Comparison of ENCODE assay signal across 15 mouse cellular contexts in the genomic region with DNA sequence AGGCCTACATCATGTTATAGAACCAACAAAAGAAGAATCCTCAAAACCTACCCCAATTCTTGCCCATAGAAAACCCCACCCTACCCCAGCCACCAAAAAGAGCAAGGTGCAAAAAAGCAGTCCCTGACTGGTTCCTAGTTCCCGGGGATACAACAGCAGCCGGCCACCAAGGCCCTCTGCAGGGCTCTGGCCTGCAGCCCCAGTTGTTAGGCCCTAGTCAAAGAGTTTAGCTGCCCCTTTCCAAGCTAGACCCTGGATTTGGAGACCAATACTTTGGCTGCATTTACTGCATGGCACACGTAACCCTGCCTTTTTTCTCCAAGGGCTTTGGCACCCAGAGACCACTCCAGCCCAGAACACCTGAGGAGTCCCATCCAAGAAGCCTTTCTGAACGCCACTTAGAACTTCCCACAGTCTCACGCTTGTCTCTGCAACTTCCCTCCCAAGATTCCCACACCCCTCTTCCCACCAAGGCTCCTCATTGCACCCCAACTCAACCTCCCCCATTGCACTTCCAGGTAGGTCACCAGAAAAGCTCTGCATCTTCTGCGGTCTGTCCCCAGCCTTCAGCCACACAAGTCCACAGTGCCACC. TPM values are rescaled to one million over a fixed set of nuclear protein-coding genes. Genes with fewer than 3 reads are reported as not detected.
DNase-seq lines count a peak whose midpoint lies in the region; ATAC-seq lines count a peak whose summit lies in the region.
"Had no signal": no experiment of that assay in that cellular context is flagged by ENCODE, and none has a peak within 500 bp of the region (broad histone marks: within the 10 kb centered on the region; RNA-seq: fewer than 3 reads in every experiment).

No protein-coding gene starts in this region.

- ATAC-seq in hindbrain, embryonic 16.5 days, result no peak
- no peak for ATAC-seq in midbrain, embryonic 14.5 days (ENCODE audit: low FRiP score, low TSS enrichment)
- ATAC-seq in megakaryocyte progenitor cell, adult 5-6 weeks (replicated peaks; ENCODE audit: poor library complexity), result no peak
- ATAC-seq: forebrain, embryonic 14.5 days; intestine, postnatal 0 days had no signal

- H3K4me1 ChIP-seq in hindbrain, embryonic 16.5 days (ENCODE audit: control insufficient read depth, insufficient read depth, low read depth, low read length), result peaks cover 10% of the 10 kb centered on the region
- no peaks in the 10 kb centered on the region for H3K4me1 ChIP-seq in midbrain, embryonic 14.5 days (ENCODE audit: control insufficient read depth, insufficient read depth, low read length)

- peaks cover 58% of the 10 kb centered on the region for H3K27me3 ChIP-seq in hindbrain, embryonic 16.5 days (replicated peaks; ENCODE audit: control insufficient read depth, insufficient read depth, low read length)
- H3K27me3 ChIP-seq in midbrain, embryonic 14.5 days (ENCODE audit: control insufficient read depth, insufficient read depth, low read length), result peaks cover 90% of the 10 kb centered on the region

- WGBS in hindbrain, embryonic 16.5 days, result 29% methylated on average over 6 of the region's 6 CpGs
- 21% methylated on average over 6 of the region's 6 CpGs for WGBS in midbrain, embryonic 14.5 days

- H3K36me3 ChIP-seq in hindbrain, embryonic 16.5 days (ENCODE audit: control insufficient read depth, insufficient read depth, low read length), result no peaks in the 10 kb centered on the region
- no peaks in the 10 kb centered on the region for H3K36me3 ChIP-seq in midbrain, embryonic 14.5 days (ENCODE audit: control insufficient read depth, insufficient read depth, low read length)
- H3K36me3 ChIP-seq: embryonic facial prominence, embryonic 13.5 days had no signal

- peak overlapping the region; percentile 46 for H3K4me3 ChIP-seq in hindbrain, embryonic 16.5 days (ENCODE audit: low read length)
- peak overlapping the region; percentile 30 for H3K4me3 ChIP-seq in midbrain, embryonic 14.5 days (replicated peaks; ENCODE audit: low read depth, low read length)

- H3K9me3 ChIP-seq in hindbrain, embryonic 16.5 days (ENCODE audit: control insufficient read depth, low read length), result no peaks in the 10 kb centered on the region
- no peaks in the 10 kb centered on the region for H3K9me3 ChIP-seq in midbrain, embryonic 14.5 days (ENCODE audit: control insufficient read depth, low read length)
- H3K9me3 ChIP-seq: embryonic facial prominence, embryonic 13.5 days had no signal

- H3K27ac ChIP-seq in hindbrain, embryonic 16.5 days (ENCODE audit: low read depth, low read length), result peak overlapping the region; percentile 20; the same call in 1 of the 2 replicates
- H3K27ac ChIP-seq in midbrain, embryonic 14.5 days (replicated peaks; ENCODE audit: low read depth, low read length), result peak overlapping the region; percentile 41; the same call in 1 of the 2 replicates
- H3K27ac ChIP-seq: embryonic facial prominence, embryonic 13.5 days had no signal

- H3K9ac ChIP-seq in hindbrain, embryonic 16.5 days (ENCODE audit: low read depth, low read length), result peak overlapping the region; percentile 41; the same call in 1 of the 2 replicates
- peak overlapping the region; percentile 44; the same call in 1 of the 2 replicates for H3K9ac ChIP-seq in midbrain, embryonic 14.5 days (replicated peaks; ENCODE audit: low read length)

- H3K4me2 ChIP-seq in hindbrain, embryonic 16.5 days (ENCODE audit: low read length), result peak overlapping the region; percentile 31
- peak overlapping the region; percentile 29 for H3K4me2 ChIP-seq in midbrain, embryonic 14.5 days (ENCODE audit: low read length)

- peak; percentile 32 for DNase-seq in retina, embryonic 14.5 days (ENCODE audit: low spot score)
- no peak for DNase-seq in retina, postnatal 1 day
- no peak for DNase-seq in midbrain, embryonic 14.5 days
- DNase-seq in gastrocnemius, adult 18-20 months (ENCODE audit: low spot score), result no peak
- no peak for DNase-seq in lung, postnatal 25 days (ENCODE audit: low spot score)
- DNase-seq: cerebellum, adult 2 months; lung, adult 2 months; right cerebral cortex, postnatal 4 days had no signal

RNA-seq across cellular contexts. Expression of a gene that starts 2.1 kb away (rescaled TPM):
- polyA plus RNA-seq in hindbrain, embryonic 16.5 days (2015; fragmentation: Nextera tagmentation; extraction: Ambion mirVana), result 3.3 and 3.5 TPM in 2 replicates
- 1.7 and 2.3 TPM in 2 replicates for polyA plus RNA-seq in midbrain, embryonic 14.5 days (2014; fragmentation: Nextera tagmentation; extraction: Ambion mirVana)
- not detected in 2 replicates for total RNA-seq in megakaryocyte progenitor cell, adult 5-6 weeks (2015)
- not detected in 2 replicates for total RNA-seq in megakaryocyte progenitor cell, adult 5-6 weeks (2017)
- total RNA-seq in gastrocnemius, adult 18-20 months (2021), result under 1 TPM; 0.05 to 0.21 TPM
- polyA plus RNA-seq: heart, embryonic 16.5 days; intestine, postnatal 0 days; stomach, embryonic 16.5 days had no signal
